Mouse (Mus musculus) hindbrain, embryonic 13.5 days (tissue): ENCODE measurements around the gene Pde3a. TPM values are rescaled to one million over a fixed set of nuclear protein-coding genes. Genes with fewer than 3 reads are reported as not detected.

Experiments used
- ATAC-seq: fragments of 200-750 bp; cut with Nextera tagmentation; 2 replicates; pipeline ENCODE4 v1.8.0; 2017; ENCODE audit warnings: moderate TSS enrichment; ENCODE audit not compliant: low FRiP score
- H3K27ac ChIP-seq: fragments of 300-500 bp; sonication (generic); 2 replicates; pipeline ENCODE4 v1.5.1; 2015; ENCODE audit warnings: inconsistent platforms, mild to moderate bottlenecking, moderate library complexity
- H3K27me3 ChIP-seq: fragments of 300-500 bp; sonication (generic); 2 replicates; pipeline ENCODE4 v1.6.1; 2015; ENCODE audit warnings: mild to moderate bottlenecking, inconsistent platforms
- H3K36me3 ChIP-seq: fragments of 300-500 bp; sonication (generic); 2 replicates; pipeline ENCODE4 v1.6.1; 2015; ENCODE audit warnings: mild to moderate bottlenecking, inconsistent platforms
- H3K4me1 ChIP-seq: fragments of 300-500 bp; sonication (generic); replicated peaks from 2 replicates; pipeline ENCODE4 v1.6.1; 2015; ENCODE audit warnings: inconsistent platforms
- H3K4me2 ChIP-seq: fragments of 300-500 bp; sonication (generic); 2 replicates; pipeline ENCODE4 v1.6.1; 2015; ENCODE audit warnings: inconsistent platforms, mild to moderate bottlenecking, moderate library complexity
- H3K4me3 ChIP-seq: fragments of 300-500 bp; sonication (generic); 2 replicates; pipeline ENCODE4 v1.5.1; 2015; ENCODE audit warnings: mild to moderate bottlenecking, inconsistent platforms
- H3K9ac ChIP-seq: fragments of 300-500 bp; sonication (generic); 2 replicates; pipeline ENCODE4 v1.6.1; 2015; ENCODE audit warnings: mild to moderate bottlenecking, inconsistent platforms
- H3K9me3 ChIP-seq: fragments of 300-500 bp; sonication (generic); 2 replicates; pipeline ENCODE4 v1.6.1; 2016; ENCODE audit warnings: inconsistent platforms
- WGBS: fragments of 180-500 bp; shearing (Covaris S2); methylation state at CpG from one replicate; pipeline ENCODE4 v1.1.7; 2015; 5-methylcytosine and 5-hydroxymethylcytosine counted together
- polyA plus RNA-seq: library from polyadenylated mRNA; unstranded; fragments of >200 nt; fragmentation: Nextera tagmentation; extraction: Ambion mirVana; gene quantifications from 2 replicates; pipeline ENCODE4 v1.2.1, GENCODE M21; 2015

Pde3a gene
- polyA plus RNA-seq, 1 experiment from 2014 or later: 1.6 TPM

DNA sequence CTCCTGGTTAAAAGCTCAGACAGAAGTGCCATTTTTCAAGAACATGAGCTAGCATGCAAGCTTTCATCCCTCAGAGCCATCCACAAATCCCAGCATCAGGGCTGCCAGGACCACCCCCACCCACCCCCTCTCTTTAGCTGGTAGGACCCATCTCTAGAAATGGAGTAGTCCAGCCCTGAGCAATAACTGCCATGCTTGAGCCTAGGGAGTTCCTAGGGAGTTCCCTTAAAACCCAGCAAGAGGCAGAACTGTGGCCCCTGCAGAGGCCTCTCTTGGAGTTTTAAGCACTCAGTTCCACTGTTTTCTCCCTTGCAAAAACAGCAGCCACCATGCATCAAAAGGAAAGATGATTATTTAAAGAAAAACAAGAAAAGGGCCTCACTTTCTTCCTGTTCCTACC, 988 bp upstream of the Pde3a start:
- Histone ChIP-seq H3K4me3 (0 out of 2 replicates have a peak overlapping the region, but pooled peaks have one; percentile 5), H3K9ac (no peak overlapping the region), H3K9me3 (no peaks in the 10 kb centered on the region), H3K36me3 (no peaks in the 10 kb centered on the region), H3K4me1 (peaks cover 18% of the 10 kb centered on the region), H3K27me3 (peaks cover 48% of the 10 kb centered on the region), H3K27ac (no peak overlapping the region), H3K4me2 (peak overlapping the region; percentile 82)
- ATAC-seq: no peak

DNA sequence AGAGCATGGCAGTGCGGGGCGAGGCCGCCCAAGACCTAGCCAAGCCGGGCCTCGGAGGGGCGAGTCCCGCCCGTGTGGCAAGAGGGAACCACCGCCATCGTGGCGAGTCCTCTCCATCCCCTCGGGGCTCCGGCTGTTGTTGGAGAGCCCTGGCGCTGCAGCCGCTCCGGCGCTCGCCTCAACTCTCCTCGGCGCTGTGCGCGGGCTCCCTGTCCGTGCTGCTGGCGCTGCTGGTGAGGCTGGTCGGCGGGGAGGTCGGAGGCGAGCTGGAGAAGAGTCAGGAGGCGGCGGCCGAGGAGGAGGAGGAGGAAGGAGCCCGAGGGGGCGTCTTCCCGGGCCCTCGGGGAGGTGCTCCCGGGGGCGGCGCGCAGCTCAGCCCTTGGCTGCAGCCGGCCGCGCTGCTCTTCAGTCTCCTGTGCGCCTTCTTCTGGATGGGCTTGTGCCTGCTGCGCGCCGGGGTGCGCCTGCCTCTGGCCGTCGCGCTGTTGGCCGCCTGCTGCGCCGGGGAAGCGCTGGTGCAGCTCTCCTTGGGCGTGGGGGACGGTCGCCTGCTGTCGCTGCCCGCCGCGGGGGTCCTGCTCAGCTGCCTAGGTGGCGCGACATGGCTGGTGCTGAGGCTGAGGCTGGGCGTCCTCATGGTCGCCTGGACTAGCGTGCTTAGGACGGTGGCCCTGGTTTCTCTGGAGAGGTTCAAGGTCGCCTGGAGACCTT, 671 bp downstream of the Pde3a start:
- H3K36me3 ChIP-seq: no peaks in the 10 kb centered on the region
- H3K9me3 ChIP-seq: no peaks in the 10 kb centered on the region
- peak overlapping the region; percentile 69 for H3K4me3 ChIP-seq
- H3K27ac ChIP-seq: peak overlapping the region; percentile 52
- peak; percentile 89 for ATAC-seq
- H3K27me3 ChIP-seq: peaks cover 53% of the 10 kb centered on the region
- H3K4me1 ChIP-seq: peaks cover 18% of the 10 kb centered on the region
- under 1% methylated on average over 64 of the region's 68 CpGs for WGBS
- peak overlapping the region; percentile 82 for H3K4me2 ChIP-seq
- peak overlapping the region; percentile 79 for H3K9ac ChIP-seq

DNA sequence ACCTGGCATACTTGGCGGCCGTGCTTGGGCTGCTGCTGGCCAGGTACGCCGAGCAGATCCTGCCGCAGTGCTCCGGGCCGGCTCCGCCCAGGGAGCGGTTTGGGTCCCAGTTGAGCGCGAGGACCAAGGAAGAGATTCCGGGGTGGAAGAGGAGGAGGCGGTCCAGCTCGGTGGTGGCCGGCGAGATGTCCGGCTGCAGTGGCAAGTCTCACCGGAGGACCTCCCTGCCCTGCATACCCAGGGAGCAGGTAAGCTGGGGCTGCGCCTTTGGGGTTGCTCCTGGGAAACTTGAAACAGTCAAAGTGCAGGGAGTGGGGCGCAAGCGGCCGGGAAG, 1.2 kb downstream of the Pde3a start:
- peak overlapping the region; percentile 69 for H3K4me3 ChIP-seq
- H3K9me3 ChIP-seq: no peaks in the 10 kb centered on the region
- H3K4me1 ChIP-seq: peaks cover 18% of the 10 kb centered on the region
- H3K27me3 ChIP-seq: peaks cover 53% of the 10 kb centered on the region
- 0 out of 2 replicates have a peak overlapping the region, but pooled peaks have one; percentile 52 for H3K27ac ChIP-seq
- WGBS: 2% methylated on average over 22 of the region's 22 CpGs
- ATAC-seq: peak; percentile 11
- H3K9ac ChIP-seq: peak overlapping the region; percentile 79
- H3K36me3 ChIP-seq: no peaks in the 10 kb centered on the region
- peak overlapping the region; percentile 82 for H3K4me2 ChIP-seq

DNA sequence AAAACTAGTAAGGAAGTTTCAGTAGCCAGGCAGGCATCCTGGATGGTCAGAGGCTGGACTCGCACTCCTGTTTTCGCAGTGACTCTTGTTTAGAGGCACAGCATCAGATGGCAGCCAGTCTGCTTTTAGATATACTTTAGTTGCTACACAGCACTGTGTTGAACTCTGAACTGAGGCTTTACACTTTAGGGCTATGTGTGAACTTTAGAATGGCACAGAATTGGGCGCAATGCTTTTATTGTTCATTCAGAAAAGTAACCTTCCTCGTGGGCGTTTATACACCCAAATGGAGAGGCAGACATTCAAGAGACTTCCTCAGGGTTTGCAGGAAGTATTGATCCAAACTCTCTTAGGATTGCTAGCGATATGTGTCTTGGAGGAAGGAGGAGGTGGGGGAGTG, 1.9 kb downstream of the Pde3a start:
- 64% methylated on average over 6 of the region's 6 CpGs for WGBS
- Histone ChIP-seq H3K4me2 (peak overlapping the region; percentile 82), H3K4me1 (peaks cover 18% of the 10 kb centered on the region), H3K9me3 (no peaks in the 10 kb centered on the region), H3K27me3 (peaks cover 53% of the 10 kb centered on the region), H3K9ac (no peak overlapping the region), H3K36me3 (no peaks in the 10 kb centered on the region), H3K27ac (no peak overlapping the region), H3K4me3 (peak overlapping the region; percentile 69)
- no peak for ATAC-seq

DNA sequence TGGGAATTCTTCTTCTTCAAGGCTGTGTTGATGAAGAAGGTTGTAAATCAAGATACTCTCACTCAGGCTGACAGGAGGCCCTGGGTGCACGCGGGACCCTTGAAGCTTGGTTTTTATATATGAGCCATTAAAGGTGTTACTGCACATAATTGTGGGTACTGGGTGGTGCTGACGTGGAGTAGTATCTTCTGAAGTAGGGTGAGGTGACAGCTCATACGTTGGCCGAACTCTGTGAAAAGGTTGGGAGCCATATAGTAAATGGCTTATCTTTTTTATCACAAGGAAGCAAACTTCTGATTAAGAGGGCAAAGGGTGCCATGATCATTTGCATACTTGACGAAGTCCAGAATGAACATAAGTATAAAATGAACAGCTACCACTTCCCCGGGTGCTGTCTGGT, 3.5 kb downstream of the Pde3a start:
- Histone ChIP-seq H3K9ac (no peak overlapping the region), H3K9me3 (no peaks in the 10 kb centered on the region), H3K4me3 (no peak overlapping the region), H3K36me3 (no peaks in the 10 kb centered on the region), H3K4me1 (peaks cover 18% of the 10 kb centered on the region), H3K27me3 (peaks cover 49% of the 10 kb centered on the region), H3K4me2 (no peak overlapping the region; the same call in 1 of the 2 replicates), H3K27ac (no peak overlapping the region)
- no peak for ATAC-seq
- WGBS: 90% methylated on average over 7 of the region's 7 CpGs

DNA sequence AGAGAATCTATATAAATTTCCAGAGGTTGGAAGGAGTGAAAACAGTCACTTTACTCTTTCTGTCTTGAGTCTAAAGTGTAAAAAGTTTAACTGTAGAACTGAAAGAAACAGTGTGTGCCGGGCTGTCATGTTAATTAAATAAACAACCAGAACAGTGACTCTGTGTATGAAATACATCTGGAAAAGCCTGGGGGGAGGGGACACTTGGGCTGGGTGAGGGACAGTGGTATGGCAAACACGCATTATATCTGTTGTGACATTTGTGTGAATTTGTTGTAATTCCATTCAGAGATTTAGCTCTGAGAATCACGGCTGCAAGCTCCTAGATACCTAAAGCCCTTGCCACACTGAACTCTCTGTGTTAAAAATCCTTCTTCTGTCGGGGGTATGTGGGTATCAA, 5.9 kb downstream of the Pde3a start:
- no peak for ATAC-seq
- H3K27me3 ChIP-seq: peaks cover 33% of the 10 kb centered on the region
- 69% methylated on average over 4 of the region's 4 CpGs for WGBS
- H3K9me3 ChIP-seq: no peaks in the 10 kb centered on the region
- no peaks in the 10 kb centered on the region for H3K36me3 ChIP-seq
- no peak overlapping the region for H3K27ac ChIP-seq
- H3K4me1 ChIP-seq: peaks cover 6% of the 10 kb centered on the region
- no peak overlapping the region for H3K4me3 ChIP-seq
- no peak overlapping the region for H3K9ac ChIP-seq
- no peak overlapping the region for H3K4me2 ChIP-seq

DNA sequence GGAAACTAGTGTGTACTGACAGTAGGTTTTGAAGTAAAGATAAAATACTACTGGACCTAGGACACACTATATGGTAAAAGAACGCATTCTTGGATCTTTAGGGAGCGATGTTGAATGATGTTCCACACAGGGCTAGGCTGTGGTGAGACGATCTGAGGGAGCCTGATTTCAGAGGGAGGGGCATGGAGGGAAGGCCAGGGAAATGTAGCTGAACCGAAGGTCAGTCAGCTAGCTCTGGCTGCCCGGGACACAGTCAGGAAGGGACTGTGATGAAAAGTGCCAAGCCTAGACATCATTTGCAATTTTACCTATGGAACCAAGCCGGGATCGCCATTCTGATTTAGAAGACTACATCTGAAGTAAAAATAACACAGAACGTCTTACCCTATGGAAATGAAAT, 7.8 kb downstream of the Pde3a start:
- WGBS: 73% methylated on average over 8 of the region's 8 CpGs
- H3K4me2 ChIP-seq: no peak overlapping the region
- H3K36me3 ChIP-seq: no peaks in the 10 kb centered on the region

DNA sequence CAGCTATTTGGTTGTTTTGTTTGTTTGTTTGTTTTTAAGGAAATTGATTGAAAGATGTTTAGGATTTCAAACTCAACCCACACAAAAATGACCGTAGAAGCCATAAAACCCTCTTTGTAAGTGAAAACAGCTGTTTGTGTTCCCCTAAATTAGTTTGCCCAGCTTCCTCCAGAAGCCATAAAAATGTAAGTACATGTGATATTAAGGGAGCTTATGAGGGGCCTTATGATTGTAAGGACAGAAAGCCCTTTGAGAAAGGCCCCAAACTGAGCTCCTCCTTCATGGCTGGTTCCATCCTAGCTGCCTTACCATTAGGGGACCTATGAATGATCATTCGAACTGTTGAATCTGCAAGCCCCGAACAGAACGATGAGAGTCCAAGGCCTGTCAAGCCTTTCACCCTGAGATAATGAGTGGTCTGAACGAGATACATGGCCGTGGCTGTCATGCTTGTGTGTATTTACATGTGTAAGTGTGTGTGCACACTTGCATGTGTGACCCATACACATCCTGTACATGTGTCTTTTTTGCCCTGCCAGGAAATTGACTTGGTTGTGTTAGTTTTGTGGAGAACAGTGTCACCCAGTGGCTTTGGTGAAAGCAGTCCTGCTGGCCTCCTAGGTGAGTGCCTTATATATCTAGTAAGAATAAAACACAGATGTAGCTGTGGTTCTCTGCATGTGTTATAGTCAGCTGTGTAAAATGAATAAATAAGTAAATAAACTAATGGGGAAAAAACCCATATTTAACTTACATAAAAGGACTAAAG, 8.5 kb downstream of the Pde3a start:
- 95% methylated on average over 6 of the region's 6 CpGs for WGBS
- H3K9me3 ChIP-seq: no peaks in the 10 kb centered on the region
- no peak overlapping the region for H3K4me2 ChIP-seq
- 0 out of 2 replicates have a peak, but pooled peaks cover 9% of the 10 kb centered on the region for H3K27me3 ChIP-seq
- H3K4me1 ChIP-seq: no peaks in the 10 kb centered on the region
- H3K9ac ChIP-seq: no peak overlapping the region
- no peak overlapping the region for H3K4me3 ChIP-seq
- H3K36me3 ChIP-seq: no peaks in the 10 kb centered on the region
- no peak for ATAC-seq
- H3K27ac ChIP-seq: no peak overlapping the region

More for the DNA sequence above, 7.8 kb downstream of the Pde3a start:
- H3K9ac ChIP-seq: no peak overlapping the region
- H3K4me3 ChIP-seq: no peak overlapping the region
- H3K4me1 ChIP-seq: no peaks in the 10 kb centered on the region
- peaks cover 14% of the 10 kb centered on the region; the same call in 1 of the 2 replicates for H3K27me3 ChIP-seq
- H3K9me3 ChIP-seq: no peaks in the 10 kb centered on the region
- no peak overlapping the region for H3K27ac ChIP-seq
- ATAC-seq: no peak

DNA sequence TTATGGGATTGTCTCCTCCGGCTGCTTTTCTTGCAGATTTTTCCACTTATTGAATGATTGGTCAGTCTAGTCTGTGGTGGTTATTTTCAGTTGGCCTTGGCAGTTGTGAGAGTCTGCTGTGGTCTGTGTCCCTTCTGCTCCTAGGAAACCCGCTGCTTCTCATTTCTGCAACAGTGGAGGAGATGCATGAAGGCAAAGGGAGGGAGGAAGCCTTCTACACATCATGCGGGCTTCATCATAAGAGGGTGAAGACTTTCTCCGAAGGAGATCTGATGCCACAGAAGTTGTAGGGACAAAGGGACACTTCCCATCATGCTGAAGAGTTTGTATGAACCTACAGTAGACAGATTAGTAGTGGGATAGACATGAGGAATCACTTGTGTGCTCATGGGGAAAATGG, 16.2 kb downstream of the Pde3a start:
- no peaks in the 10 kb centered on the region for H3K36me3 ChIP-seq
- no peaks in the 10 kb centered on the region for H3K9me3 ChIP-seq
- H3K4me2 ChIP-seq: no peak overlapping the region
- no peak overlapping the region for H3K9ac ChIP-seq
- WGBS: 89% methylated on average over 4 of the region's 4 CpGs
- no peak for ATAC-seq
- no peak overlapping the region for H3K27ac ChIP-seq
- H3K27me3 ChIP-seq: no peaks in the 10 kb centered on the region
- no peak overlapping the region for H3K4me3 ChIP-seq
- H3K4me1 ChIP-seq: no peaks in the 10 kb centered on the region

DNA sequence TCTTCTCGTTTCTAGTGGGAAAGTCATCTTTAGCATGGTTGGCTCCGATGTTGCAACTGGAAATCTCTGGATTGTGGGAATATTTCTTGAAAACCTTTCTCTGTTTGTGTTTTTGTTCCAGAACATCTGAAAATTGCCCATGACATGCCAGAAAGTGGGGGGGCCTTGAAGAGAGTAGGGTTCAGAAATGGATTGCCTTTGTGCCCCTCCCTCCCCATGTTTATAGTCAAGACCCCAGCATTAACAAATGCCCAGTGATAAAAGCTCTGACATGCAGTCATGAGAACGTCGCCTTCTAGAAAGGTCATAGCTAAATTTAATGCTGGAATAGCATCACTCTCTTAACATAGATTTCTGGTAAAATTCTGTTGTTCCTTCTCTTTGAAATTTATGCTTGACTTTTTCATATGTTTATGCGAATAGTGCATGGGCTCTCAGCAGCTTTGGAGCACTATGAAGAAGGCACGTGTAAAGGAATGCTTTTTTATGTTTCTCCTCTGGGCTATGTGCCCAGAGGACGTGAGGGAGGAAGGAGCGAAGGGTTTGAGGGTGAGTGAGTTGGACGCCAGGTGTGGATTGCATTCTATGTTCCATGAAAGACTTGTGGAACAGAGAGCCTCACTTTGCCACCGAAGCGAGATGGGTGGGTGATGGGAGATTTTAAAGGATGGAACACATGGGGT, 19.0 kb downstream of the Pde3a start:
- Histone ChIP-seq H3K27ac (no peak overlapping the region), H3K9me3 (no peaks in the 10 kb centered on the region), H3K4me1 (no peaks in the 10 kb centered on the region), H3K4me2 (no peak overlapping the region), H3K4me3 (no peak overlapping the region), H3K9ac (no peak overlapping the region), H3K36me3 (no peaks in the 10 kb centered on the region), H3K27me3 (no peaks in the 10 kb centered on the region)
- 91% methylated on average over 11 of the region's 11 CpGs for WGBS
- ATAC-seq: no peak

DNA sequence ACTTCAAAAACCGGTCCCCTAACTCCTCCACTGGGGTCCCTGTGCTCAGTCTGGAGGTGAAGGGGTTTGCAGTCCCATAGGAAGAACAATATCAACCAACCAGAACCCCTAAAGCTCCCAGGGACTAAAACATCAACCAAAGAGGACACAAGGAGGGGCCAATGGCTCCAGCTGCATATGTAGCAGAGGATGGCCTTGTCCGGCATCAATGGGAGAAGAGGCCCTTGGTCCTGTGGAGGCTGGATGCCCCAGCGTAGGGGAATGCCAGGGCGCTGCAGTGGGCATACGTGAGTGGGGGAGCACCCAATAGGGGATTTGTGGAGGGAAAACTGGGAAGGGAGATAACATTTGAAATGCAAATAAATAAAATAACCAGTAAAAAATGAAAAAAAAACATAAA, 19.8 kb downstream of the Pde3a start:
- Histone ChIP-seq H3K36me3 (no peaks in the 10 kb centered on the region), H3K4me2 (no peak overlapping the region), H3K27me3 (no peaks in the 10 kb centered on the region), H3K4me3 (no peak overlapping the region), H3K9ac (no peak overlapping the region), H3K27ac (no peak overlapping the region), H3K4me1 (no peaks in the 10 kb centered on the region), H3K9me3 (no peaks in the 10 kb centered on the region)
- 94% methylated on average over 5 of the region's 5 CpGs for WGBS
- ATAC-seq: no peak

DNA sequence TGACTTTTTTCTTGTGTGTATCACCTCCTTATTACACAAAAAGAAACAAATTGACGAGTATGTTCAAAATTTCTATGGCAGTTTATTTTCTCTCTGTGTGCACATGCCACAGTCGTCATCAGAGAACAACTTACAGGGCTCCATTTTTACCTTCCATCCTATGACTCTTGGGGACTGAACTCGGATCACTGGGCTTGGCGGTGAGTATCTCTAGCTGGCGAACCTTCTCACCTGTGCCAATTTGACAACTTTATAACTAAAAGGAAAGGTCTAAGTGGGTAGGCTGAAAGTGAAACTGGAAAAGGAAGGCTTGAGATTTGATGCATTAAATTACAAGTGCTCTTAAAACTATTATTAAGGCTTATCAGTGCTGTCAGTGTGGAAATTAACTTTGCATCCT, 22.1 kb downstream of the Pde3a start:
- no peak overlapping the region for H3K27ac ChIP-seq
- 88% methylated on average over 5 of the region's 5 CpGs for WGBS

More for the DNA sequence above, 22.1 kb downstream of the Pde3a start:
- no peaks in the 10 kb centered on the region for H3K27me3 ChIP-seq
- H3K9ac ChIP-seq: no peak overlapping the region
- H3K9me3 ChIP-seq: no peaks in the 10 kb centered on the region
- no peak overlapping the region for H3K4me2 ChIP-seq
- H3K4me1 ChIP-seq: no peaks in the 10 kb centered on the region
- H3K4me3 ChIP-seq: no peak overlapping the region
- no peak for ATAC-seq
- H3K36me3 ChIP-seq: no peaks in the 10 kb centered on the region
